Mouse (Mus musculus) cerebellum, adult 2 months (tissue): ENCODE results near the gene Zfp956. TPM values are rescaled to one million over a fixed set of nuclear protein-coding genes. Genes with fewer than 3 reads are reported as not detected.
"Not testable (repeated sequence)": the region's sequence is repeated elsewhere in the genome, so short reads cannot be mapped to it uniquely, and the experiment has no call there.

Source experiments
- DNase-seq, 2 experiments: peaks; one replicate each; pipeline ENCODE4 v3.0.0; 2021
- H3K27ac ChIP-seq: fragments of 200-500 bp; 2 replicates; pipeline ENCODE4 v1.5.1; 2012; ENCODE audit warnings: low read length, control low read depth, inconsistent platforms; ENCODE audit not compliant: insufficient read depth
- H3K27me3 ChIP-seq: fragments of 200-500 bp; 2 replicates; pipeline ENCODE4 v1.6.1; 2012; ENCODE audit warnings: inconsistent platforms, mild to moderate bottlenecking, low read length, moderate library complexity; ENCODE audit not compliant: control insufficient read depth, insufficient read depth
- H3K4me1 ChIP-seq: fragments of 200-500 bp; 2 replicates; pipeline ENCODE4 v1.6.1; 2011; ENCODE audit warnings: low read length; ENCODE audit not compliant: control insufficient read depth, insufficient read depth
- H3K4me3 ChIP-seq: fragments of 200-500 bp; replicated peaks from 2 replicates; pipeline ENCODE3; 2011; ENCODE audit warnings: mild to moderate bottlenecking, low read depth, low read length, control low read depth; ENCODE audit not compliant: insufficient read depth
- CTCF ChIP-seq: fragments of 200-500 bp; IDR thresholded peaks from 2 replicates; pipeline ENCODE4 v1.5.1; 2011; ENCODE audit warnings: low read depth, mild to moderate bottlenecking, control low read depth, low read length, moderate library complexity, borderline replicate concordance; ENCODE audit not compliant: insufficient read depth
- POLR2A ChIP-seq: fragments of 200-500 bp; IDR thresholded peaks from 2 replicates; pipeline ENCODE4 v1.6.1; 2011; ENCODE audit warnings: low read length, control low read depth, borderline replicate concordance; ENCODE audit not compliant: insufficient read depth
- WGBS: fragments of 180-500 bp; shearing (Covaris S2); methylation state at CpG from one replicate; pipeline ENCODE4 v1.1.7; 2018; 5-methylcytosine and 5-hydroxymethylcytosine counted together
- polyA plus RNA-seq: library from polyadenylated mRNA; depleted of rRNA; stranded (reverse); fragments of >200 nt; gene quantifications from 2 replicates; pipeline ENCODE4 v1.2.3, GENCODE M21; 2012

Zfp956 gene
- polyA plus RNA-seq, 1 experiment, result 34.4 TPM

DNA sequence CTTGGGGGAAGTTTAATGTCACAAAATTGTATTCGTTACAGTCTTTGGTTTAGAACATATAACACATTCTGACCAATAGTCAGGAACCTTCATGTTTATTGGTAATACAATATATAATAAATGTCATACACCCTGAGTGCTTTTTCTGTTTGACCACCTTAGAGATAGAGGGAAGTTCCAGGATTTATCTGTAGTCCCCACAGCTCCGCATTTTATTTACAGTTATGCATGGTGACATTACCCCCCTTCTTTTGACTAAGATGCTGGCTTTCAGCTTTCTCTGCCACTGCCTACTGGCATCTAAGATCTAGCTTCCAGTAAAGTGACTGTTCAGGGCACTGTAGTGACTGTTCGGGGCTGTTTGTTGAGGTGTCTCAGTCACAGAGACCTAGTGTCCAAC is 1.2 kb downstream of the Zfp956 start:
- DNase-seq, result no peak
- no peak overlapping the region for H3K27ac ChIP-seq
- no peaks in the 10 kb centered on the region for H3K27me3 ChIP-seq
- 76% methylated on average over 3 of the region's 3 CpGs for WGBS
- no peak overlapping the region for H3K4me3 ChIP-seq
- TF ChIP-seq POLR2A (no peak), CTCF (no peak)
- H3K4me1 ChIP-seq, result peaks cover 9% of the 10 kb centered on the region

DNA sequence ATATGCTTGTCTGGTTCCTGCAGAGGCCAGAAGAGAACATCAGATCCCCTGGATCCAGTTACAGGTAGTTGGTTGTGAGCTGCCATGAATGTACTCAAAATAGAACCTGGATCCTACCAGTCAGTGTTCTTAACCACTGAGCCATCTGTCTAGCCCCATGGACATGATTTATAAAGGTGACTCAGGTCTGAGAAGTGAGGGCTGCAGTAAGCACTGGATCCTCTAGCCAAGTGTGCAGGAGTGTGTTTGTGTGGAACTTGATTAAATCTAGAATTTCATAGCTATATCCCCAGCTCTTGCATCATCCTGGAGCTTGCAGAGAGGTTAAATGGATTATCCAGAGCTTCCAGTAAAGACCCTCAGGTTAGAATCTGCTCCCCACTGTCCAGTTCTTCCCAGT is 4.6 kb downstream of the Zfp956 start:
- Histone ChIP-seq H3K4me1 (peaks cover 9% of the 10 kb centered on the region), H3K4me3 (no peak overlapping the region), H3K27ac (no peak overlapping the region), H3K27me3 (no peaks in the 10 kb centered on the region)
- TF ChIP-seq POLR2A, result no peak
- no peak for TF ChIP-seq CTCF
- DNase-seq, result no peak

DNA sequence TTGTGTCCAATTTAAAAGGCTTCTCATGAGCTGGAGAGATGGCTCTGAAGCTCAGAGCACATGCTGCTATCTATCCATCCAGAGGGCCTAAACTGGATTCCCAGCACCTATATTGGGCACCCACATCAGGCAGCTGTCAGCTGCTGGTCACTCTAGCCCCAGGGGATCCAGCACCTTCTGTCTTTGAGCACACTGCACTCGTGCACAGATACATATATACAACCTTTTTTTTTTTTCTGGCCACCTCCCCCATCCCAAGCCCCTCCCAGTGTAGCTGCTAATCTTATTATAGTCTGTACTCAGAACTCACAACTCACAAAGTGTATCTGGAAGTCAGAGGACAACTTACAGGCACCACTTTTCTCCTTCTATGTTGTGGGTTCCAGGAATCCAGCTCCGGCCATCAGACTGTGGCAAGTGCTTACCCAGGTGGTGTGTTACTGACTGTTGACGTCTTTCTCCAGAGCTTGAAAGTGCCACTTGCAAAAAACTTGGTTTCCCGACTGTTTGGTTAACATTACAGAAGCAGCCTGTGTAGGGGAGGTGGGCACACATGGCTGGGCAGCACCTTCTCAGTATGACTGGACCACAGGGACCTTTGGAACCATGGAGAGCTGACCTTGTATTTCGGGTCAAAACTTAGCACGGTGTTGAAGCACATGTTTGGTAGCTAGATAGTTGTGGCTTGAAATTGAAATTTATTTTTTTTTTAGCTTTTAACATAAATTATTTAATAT is 7.7 kb downstream of the Zfp956 start:
- no peak for TF ChIP-seq CTCF
- TF ChIP-seq POLR2A, result no peak
- Histone ChIP-seq H3K27ac (no peak overlapping the region), H3K27me3 (no peaks in the 10 kb centered on the region), H3K4me3 (no peak overlapping the region), H3K4me1 (peaks cover under 1% of the 10 kb centered on the region; the same call in 1 of the 2 replicates)
- no peak for DNase-seq
- WGBS, result 81% methylated on average over 6 of the region's 6 CpGs

DNA sequence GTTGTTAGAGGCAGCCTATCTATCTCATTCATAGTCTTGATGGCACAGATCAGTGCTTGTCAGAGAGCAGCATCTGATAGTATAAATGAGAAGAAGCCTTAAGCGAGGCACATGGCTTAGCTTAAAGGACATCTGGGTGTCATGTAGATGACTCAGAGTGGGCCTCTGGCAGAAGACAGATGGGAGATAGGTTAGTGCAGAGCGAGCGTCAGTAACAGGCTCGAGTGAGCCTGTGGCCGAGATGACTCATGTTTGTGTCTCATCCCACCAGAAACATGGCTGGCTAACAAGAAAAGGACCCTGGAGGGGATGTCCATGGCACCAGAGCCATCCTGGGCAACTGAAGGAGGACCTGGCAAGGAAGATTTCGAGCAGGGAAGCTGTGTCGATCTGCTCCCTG is 9.9 kb downstream of the Zfp956 start:
- Histone ChIP-seq H3K27ac (no peak overlapping the region), H3K4me3 (no peak overlapping the region), H3K4me1 (no peaks in the 10 kb centered on the region), H3K27me3 (no peaks in the 10 kb centered on the region)
- no peak for DNase-seq
- 77% methylated on average over 7 of the region's 7 CpGs for WGBS
- TF ChIP-seq POLR2A (no peak), CTCF (no peak)

DNA sequence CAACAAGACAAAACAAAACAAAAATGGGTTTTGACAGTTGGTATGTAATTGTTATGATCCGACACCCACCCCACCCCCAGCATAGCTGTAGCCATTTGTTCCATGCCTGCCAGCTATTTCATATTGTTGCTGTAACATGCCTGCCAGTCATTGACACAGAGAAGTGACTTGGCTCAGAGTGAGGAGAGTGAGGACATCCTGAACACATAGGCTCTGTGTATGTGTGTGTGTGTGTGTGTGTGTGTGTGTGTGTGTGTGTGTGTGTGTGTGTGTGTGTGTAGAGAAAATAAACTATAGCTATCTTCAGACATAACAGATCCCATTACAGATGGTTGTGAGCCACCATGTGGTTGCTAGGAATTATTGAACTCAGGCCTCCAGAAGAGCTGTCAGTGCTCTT is 15.0 kb downstream of the Zfp956 start:
- not testable (repeated sequence) for H3K4me3 ChIP-seq, H3K4me1 ChIP-seq, DNase-seq, H3K27me3 ChIP-seq, H3K27ac ChIP-seq
- 76% methylated on average over 1 of the region's 1 CpGs for WGBS

DNA sequence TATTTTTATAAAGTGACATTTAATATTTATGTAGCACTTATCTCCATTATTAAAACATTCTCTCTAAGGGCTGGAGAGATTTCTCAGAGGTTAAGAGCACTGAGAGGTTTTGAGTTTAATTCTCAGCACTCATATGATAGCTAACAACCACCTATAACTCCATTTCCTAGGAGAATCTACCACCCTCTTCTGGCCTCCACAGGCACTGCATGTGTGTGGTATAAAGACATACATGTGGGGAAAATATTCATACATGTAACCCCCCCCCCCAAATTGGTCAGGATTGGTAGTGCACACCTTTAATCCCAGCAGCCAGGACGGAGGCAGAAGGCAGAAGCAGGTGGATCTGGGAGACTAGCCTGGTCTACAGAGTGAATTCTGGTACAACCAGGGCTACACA is 21.4 kb downstream of the Zfp956 start:
- Histone ChIP-seq H3K27me3 (no peaks in the 10 kb centered on the region), H3K4me3 (no peak overlapping the region), H3K4me1 (no peaks in the 10 kb centered on the region), H3K27ac (no peak overlapping the region)
- TF ChIP-seq CTCF (no peak), POLR2A (no peak)
- no peak for DNase-seq
- 93% methylated on average over 1 of the region's 1 CpGs for WGBS

DNA sequence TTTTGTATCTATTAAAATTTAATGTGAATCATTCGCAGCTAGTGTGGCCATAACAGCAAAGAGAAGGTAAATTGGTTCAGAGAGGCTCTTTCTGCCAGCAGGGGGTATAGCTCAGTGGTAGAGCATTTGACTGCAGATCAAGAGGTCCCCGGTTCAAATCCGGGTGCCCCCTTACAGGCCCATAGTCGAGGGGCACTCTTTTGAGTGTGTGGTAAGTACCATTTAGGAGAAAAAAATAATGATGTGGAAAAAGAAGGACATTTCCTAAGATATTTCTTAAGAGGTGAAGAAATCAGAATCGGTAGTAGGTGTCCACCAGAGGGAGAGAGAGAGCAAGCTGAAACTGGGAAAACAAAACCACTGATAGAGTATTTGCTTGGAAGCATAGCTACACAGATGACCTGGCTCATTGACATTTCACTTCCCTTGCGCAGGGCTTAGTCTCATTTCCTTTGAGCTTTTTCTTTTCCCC is 25.7 kb downstream of the Zfp956 start:
- 0 out of 2 replicates have a peak, but pooled peaks have one; percentile 6 for TF ChIP-seq CTCF
- TF ChIP-seq POLR2A, result no peak
- H3K27ac ChIP-seq, result no peak overlapping the region
- DNase-seq, result peak; percentile 79 to 80
- no peaks in the 10 kb centered on the region for H3K4me1 ChIP-seq
- WGBS, result 17% methylated on average over 6 of the region's 6 CpGs
- H3K4me3 ChIP-seq, result no peak overlapping the region
- no peaks in the 10 kb centered on the region for H3K27me3 ChIP-seq

DNA sequence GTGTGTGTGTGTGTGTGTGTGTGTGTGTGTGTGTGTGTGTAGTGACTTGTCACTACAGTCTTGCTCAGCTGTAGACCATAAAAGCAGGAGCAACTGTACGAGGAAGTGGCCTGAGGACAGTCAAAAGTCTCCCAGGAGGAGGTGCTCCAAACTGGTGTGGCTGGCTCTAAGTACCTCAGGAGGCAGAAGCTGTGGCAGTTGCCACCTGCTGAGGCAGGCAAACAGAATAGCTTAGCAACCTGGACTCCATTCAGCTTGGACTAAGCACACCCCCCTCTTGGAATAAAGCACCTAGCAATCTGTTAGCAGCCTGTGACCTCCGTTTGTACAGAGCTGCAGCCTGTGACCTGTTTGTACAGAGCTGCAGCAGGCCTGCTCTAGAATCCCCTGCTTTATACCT is 30.7 kb downstream of the Zfp956 start:
- TF ChIP-seq POLR2A (no peak), CTCF (no peak)
- 10% methylated on average over 2 of the region's 2 CpGs for WGBS

More for the DNA sequence above, 30.7 kb downstream of the Zfp956 start:
- DNase-seq, result peak in 1 of 2 experiments; percentile 38
- Histone ChIP-seq H3K27ac (no peak overlapping the region), H3K4me3 (no peak overlapping the region), H3K27me3 (no peaks in the 10 kb centered on the region), H3K4me1 (no peaks in the 10 kb centered on the region)
